Mouse (Mus musculus): Measurements from ENCODE around the gene Sept10.

- TF ChIP-seq POLR2A (IDR thresholded peaks at IDR 0.05; ENCODE audit: low read depth, low read length) (no peak), CTCF (IDR thresholded peaks at IDR 0.05; ENCODE audit: extremely low read depth, insufficient read depth, insufficient read length, insufficient replicate concordance) (no peak)
These were observed 34.9 kb upstream of the Sept10 start for GRCm38 (mm10) chr10:59256533-59256932.
